Mouse (Mus musculus): ENCODE results near the gene Wdr91.

The Wdr91 gene

DNA sequence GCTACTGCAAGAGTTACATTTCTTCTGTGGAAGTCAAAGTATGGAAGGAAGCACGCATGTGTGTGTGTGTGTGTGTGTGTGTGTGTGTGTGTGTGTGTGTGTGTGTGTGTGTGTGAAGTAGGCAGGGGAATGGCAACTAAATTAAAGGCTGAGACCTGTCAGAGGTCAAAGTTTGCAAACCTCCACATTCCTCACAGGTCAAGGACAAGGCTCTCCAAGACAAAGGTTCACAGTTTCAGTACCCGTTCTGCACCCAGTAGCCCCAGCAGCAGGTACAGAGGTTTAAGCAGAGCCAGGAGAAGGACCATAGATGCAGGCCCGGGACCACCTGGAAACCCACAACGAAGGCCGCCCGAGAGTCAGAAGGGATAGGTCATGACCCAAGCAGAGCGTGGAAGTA, 8.5 kb upstream of the Wdr91 start:
- no peak for DNase-seq (ENCODE audit: low spot score)

- no peak for DNase-seq (ENCODE audit: low spot score)
Measured at GRCm38 (mm10) chr6:34914462-34914861, 3.8 kb upstream of the Wdr91 start.

DNA sequence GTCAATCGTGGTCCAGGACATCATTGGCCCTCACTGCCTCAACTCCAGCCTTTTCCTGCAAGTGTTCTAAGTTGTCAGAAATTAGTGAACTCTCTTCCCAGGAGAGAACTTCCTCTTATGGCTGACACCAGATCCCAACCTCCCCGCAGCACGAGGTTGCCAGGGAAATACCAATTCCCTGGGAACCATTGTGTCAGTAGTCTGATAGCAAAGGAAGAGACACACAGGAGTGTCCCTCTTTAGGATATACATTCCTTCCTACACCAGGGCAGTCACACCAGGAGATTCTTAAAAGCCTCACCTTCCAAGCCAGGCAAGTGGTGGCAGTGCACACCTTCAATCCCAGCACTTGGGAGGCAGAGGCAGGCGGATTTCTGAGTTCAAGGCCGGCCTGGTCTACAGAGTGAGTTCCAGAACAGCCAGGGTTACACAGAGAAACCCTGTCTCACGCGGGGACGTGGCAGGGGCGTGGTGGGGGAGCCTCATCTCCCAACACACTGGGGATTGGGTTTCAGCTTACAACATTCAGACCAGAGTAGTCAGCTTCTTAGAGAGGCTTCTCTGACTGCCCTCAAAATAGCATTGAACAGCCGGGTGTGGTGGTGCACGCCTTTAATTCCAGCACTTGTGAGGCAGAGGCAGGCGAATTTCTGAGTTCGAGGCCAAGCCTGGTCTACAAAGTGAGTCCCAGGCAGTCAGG, 2.8 kb upstream of the Wdr91 start:
- no peak for DNase-seq (ENCODE audit: low spot score)

DNA sequence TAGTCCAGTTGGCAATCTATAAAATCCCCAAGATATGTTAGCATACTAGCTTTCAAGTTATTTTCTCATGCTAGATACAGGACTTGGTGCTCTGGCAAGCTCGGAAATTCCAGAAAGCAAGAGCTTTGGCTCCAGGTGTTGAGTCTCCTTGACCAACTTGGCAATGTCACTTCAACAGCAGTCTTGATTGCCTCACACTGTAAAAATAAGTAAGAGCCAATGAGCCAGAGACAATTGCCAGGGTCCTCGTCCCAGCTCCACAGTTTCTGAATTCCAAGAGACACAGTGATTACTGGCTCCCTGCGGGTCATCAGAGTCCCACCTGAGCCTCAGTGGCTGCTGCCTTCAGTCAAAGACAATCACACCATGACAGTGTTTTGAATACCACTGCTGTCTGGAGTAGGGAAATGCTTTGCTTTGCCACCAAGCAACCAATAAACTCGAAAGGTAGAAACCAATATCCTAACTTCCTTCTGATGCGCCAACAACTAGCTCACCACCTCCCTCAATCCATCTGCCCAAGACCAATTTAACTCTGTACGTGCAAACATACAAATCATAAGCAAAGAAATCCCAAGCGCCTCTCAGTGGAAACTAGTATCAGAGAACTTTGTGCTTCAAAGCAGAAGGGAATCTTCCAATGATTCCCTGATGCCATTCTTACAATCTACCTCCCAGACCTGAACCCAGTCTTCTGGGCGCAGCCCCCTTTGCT, 888 bp downstream of the Wdr91 start:
- no peak for DNase-seq (ENCODE audit: low spot score)

- no peak for DNase-seq (ENCODE audit: low spot score)
Measured at GRCm38 (mm10) chr6:34907696-34908260, 2.9 kb downstream of the Wdr91 start.

GRCm38 (mm10) chr6:34907121-34907614, 3.5 kb downstream of the Wdr91 start:
- DNase-seq (ENCODE audit: low spot score) = no peak

DNA sequence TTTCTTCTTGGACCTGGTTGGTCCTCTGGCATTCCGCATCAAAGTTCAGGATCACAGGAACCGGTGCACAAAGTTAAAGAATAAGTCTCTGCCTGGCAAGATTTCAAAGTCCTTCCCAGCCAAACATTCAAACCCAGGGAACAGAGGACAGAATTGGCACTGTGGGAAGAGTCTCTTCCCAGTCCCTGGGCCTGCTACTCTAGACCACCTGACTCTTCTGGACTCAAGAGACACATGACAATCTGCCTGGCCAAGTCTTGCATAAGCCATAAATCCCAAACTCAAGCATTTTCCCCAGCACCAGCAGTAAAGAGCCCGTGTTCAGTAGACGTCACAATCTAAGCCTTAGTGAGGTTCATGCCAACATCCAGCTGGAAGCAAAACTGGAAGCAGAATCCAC, 4.0 kb downstream of the Wdr91 start:
- DNase-seq (ENCODE audit: low spot score) = no peak

DNA sequence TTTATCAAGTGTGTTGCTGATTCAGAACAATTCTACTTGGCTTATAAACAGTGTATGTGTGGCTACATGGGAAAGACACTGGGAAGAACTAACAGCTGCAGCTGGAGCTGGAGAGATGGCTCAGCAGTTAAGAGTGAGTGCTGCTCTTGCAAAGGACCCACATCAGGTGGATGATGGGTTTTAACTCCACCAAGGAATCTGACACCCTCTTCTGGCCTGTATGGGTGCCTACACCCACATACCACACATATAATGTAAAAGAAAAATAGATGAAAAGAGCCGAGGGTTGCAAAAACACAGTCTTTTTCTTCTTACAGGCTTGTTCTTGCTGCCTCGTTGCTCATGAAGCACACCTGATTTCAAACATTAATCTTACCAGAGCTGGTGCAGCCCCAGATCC, 4.6 kb downstream of the Wdr91 start:
- DNase-seq (ENCODE audit: low spot score) = no peak

DNA sequence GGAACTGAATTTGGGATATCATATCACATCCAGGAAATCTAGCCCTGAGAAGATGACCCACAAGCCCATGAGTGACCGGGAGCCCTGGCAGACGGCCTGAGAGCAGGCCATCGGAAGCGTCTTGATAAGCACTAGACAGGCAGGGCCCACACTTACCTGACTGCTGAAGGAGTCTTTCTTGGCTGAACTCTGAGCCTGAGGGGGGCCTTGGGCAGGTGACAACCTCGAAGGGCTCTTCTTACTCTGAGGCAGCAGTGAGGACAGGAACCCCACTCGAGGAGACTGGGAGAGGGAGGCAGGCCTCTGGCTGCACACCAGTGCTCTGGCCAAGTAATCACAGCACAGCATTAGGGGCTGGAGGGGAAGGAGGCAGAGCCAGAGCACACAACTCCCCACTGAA, 6.3 kb downstream of the Wdr91 start:
- DNase-seq (ENCODE audit: low spot score) = no peak

DNA sequence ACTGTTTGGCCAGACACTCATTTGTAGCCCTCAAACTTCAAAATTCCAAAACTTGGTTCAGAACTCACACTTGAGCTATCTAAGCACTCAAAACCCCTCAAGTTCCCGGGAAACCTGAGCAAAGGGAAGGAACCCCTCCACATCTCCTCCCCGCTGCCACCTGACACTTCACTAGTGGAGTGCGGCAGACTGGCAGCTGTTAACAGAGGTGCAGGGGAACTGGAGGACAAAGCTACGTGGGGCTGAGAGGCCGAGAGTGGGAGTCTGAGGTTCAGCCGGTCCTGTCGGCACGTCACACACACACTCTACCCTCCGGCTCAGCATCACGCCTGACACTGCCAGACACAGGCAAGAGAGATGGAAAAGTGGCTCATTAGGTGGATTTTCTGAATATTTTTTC, 6.8 kb downstream of the Wdr91 start:
- DNase-seq (ENCODE audit: low spot score) = no peak

DNA sequence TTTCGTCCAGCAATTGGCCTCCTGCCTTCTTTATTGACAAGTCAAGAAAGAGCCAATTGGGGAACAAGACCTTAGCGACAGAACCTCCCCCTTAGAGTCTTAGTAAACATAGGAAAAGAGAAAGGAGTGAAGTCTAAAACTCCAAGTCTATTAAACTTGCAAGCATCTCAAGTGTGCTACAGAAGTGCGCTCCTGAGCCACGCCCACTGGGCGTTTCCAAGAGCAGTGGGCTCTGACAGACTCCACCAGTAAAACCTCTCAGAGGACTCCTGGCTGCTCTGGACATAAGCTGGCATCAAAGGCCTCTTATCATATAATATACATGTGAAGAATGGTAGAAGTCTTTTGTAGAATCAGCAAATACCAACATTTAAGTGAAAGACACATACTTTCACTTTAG, 7.2 kb downstream of the Wdr91 start:
- DNase-seq (ENCODE audit: low spot score) = no peak

DNA sequence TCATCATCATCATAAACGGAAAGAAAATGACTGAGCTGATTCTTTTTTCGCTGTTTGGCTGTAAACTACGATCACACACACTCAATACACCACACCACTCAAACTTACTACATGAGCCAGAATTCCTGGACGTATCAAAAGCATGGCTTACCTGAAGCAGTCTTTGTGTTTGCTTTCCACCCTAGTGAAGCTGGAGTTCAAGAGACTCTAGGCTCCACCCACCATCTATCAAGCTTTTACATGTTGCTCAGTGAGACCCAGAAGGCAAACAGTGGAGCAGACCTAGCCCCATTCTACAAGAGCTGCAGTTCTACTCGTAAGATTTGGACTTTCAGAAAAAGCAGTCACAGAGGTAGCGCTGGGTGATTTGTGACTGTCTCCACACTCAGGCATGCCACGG, 8.1 kb downstream of the Wdr91 start:
- DNase-seq (ENCODE audit: low spot score) = no peak

DNA sequence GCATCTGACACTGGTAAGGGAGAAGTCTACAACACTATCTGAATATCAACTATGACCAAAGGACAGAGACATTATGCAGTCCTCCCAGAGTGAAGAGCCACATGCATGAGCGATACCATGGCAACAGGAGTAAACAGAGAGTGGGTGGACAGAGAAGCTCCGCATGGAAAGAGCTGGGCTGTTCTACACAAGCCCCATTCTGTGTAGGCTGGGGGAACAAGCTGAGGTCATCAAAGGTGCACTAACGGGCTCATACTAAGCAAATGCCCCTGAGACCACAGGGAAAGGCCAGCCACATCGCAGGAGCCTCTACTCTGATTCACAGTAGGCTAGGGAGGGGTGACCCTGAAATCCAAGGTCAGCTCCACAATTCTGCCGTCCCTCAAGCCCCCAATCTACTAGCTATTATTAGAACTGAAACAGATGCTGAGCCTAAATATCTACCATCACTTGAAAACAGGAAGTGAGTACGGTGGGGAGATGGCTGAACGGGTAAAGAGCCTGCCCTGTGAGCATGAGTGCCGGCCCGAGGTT, 8.7 kb downstream of the Wdr91 start:
- DNase-seq (ENCODE audit: low spot score) = no peak

DNA sequence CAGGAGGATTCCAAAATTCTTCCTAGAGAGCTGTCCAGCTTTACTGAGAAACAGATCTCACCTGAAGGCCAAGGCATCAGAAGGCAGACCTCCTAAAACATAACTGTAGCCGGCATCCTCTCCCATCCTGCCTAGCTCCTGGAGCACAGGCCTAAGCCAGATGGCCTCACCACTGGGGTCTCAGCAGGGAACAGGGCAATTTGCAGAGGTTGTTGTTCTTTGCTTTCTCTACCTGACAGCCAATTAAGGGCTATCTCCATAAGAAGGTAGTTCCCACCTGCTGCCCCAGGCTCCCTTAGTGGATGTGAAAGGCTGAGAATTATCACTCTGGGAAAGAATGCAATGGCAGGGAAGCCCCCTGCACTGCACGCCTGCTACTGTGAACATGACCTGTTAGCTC, 9.7 kb downstream of the Wdr91 start:
- DNase-seq (ENCODE audit: low spot score) = no peak

DNA sequence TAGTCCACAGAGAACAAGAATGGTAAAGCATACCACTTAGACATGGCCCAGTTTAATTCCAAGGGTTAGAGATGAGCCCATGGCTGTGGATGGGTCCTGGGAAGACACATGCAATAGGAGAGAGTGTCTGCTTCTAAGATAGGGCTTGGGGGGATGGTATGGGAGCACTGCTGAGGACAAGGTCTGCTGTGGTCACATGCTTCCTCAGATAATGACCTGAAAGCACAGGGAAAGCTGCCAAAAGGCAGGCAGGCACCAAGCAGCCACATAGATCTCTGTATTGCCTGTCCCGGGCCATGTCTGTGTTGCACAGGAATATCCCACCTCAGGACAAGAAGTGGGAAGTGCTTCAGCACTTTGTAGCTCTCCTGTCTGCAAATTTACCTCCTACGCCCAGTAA, 11.5 kb downstream of the Wdr91 start:
- DNase-seq (ENCODE audit: low spot score) = no peak

- no peak for DNase-seq (ENCODE audit: low spot score)
Measured at GRCm38 (mm10) chr6:34896168-34896780, 14.4 kb downstream of the Wdr91 start.

GRCm38 (mm10) chr6:34895569-34895968, 15.1 kb downstream of the Wdr91 start:
- no peak for DNase-seq (ENCODE audit: low spot score)

- no peak for DNase-seq (ENCODE audit: low spot score)
Measured at GRCm38 (mm10) chr6:34889185-34889584, 21.5 kb downstream of the Wdr91 start.

DNA sequence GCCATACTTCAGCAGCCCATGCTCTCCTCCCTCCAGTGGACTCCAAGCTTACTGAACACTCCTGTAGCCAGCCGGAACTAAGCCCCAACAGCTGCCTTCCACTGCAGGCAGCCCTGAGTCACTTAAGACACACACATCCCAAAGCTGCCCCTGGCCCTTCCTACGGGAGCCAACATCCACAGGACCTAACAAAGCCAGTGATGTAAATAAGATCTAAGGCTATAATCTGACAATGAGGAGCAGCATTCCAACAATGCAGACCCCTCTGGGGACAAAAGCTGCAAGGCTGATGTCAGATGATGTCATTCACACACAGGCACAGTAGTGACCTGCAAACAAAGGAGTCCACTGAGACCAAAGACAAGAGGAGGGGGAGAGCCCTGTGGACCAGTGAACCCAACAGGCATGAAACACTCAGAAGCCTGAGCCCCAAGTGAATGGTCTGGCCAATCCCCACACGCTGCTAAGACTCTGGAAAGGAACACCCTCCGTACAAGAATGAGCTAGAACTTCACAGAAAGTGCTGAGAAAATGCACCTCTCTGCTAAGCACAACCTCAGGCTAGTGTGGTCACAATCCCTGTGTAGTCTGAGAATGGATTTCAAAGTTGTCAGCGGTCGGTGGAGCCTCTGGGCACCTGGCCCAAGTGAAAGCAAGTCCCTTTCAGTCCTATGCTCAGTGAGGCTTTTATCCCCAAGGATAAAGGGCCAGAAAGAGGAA, 23.4 kb downstream of the Wdr91 start:
- no peak for DNase-seq (ENCODE audit: low spot score)

- no peak for DNase-seq (ENCODE audit: low spot score)
Measured at GRCm38 (mm10) chr6:34884724-34885123, 26.0 kb downstream of the Wdr91 start.

DNA sequence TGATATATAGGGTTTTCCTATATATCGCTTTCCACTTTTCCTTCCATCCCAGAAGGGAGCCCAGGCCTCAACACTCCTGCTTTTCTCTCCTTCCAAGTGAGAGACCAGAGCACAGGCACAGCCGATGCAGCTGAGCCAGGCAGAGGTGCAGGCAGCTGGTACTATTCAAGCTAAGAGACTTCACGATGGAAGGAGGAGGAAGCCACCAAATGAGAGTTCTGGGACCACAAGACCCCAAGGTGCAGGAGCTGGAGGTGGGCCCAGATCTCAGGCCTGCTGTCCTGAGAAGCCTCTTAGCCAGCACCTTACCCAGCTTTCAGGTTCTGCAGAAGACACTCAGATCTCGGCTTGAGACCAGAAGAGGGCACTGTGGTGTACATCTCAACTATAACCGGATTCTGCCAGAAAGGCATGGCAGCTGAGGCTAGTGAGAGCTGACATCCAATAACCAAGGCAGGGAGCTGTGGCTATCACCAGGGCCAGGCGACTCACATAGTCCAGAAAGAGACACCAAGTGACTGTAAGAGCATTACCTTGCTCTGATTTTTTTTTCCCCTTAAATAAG, 30.7 kb downstream of the Wdr91 start:
- no peak for DNase-seq (ENCODE audit: low spot score)

Measured in ovary, postnatal 10 days (tissue).